Mouse (Mus musculus): ENCODE measurements around the gene Btbd7. TPM values are rescaled to one million over a fixed set of nuclear protein-coding genes. Genes with fewer than 3 reads are reported as not detected.

The Btbd7 gene
- polyA plus RNA-seq (2016; fragmentation: Nextera tagmentation; extraction: Ambion mirVana), result 27.5 and 27.9 TPM in 2 replicates

DNA sequence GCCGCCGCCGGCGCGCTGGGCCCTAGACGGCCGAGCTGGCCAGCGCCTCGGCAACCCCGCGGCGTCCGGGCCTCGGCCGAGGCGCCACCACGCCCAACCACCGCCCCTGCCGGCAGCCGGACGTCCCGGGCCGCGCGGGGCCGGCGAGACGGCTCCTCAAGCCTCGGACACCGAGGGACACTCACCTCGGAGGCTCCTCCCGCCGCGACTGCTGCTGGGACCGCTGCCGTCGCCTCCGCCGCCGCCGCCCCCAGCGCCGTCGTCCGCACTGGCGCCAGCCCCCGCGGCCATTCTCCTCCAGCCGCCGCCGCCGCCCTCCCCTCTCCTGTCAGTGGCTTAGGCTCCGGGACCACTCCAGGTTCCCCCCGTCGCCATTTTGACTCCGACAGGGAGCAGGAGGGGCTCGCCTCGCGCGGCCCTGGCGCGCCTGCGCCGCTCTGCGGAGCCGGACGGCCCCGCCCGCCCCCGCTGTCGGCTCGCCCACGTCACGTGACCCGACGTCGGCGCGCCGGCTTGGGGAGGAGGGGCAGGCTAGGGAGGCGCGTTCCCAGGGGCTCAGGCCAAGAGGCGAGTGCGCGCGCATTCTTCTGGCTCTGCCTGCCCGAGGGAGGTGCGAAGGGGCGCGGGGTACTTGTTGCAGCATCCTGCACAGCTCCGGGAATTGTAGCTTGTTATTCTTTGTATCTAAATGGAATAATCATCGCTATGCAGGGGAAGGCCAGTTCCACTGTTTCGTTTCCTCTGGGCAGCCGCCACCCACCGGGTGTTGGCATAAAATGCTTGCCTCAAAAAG lies at the start of gene Btbd7:
TSS of gene Btbd7 (minus strand) at position 441 of the 793 bp plus-strand sequence.
- peak; percentile 97 for ATAC-seq (ENCODE audit: low FRiP score)

DNA sequence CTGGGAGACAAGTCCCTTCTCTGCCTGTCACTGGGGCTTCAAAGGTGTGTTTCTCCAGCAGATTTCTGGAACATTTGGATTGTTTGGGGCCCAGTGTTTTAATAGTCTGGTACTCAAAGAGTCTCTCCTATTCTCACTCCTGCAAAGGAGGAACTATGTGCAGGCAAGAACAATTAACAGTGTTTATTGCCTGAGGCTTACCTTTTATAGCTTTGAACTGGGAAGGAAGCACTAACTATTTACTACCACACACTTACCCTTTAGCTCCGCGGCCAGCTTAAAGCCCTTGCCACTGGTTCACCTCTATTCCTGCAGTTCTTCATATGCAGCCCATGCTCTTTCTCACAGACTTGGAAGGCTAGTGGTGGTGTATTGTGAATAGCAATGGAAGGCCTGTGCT lies 37.8 kb upstream of the Btbd7 start:
- Histone ChIP-seq H3K27me3 (no peaks in the 10 kb centered on the region), H3K36me3 (no peaks in the 10 kb centered on the region), H3K9ac (no peak overlapping the region), H3K4me3 (no peak overlapping the region), H3K9me3 (replicated peaks) (no peaks in the 10 kb centered on the region), H3K4me2 (replicated peaks) (no peak overlapping the region), H3K4me1 (no peaks in the 10 kb centered on the region), H3K27ac (no peak overlapping the region)
- 95% methylated on average over 2 of the region's 2 CpGs for WGBS
- ATAC-seq (ENCODE audit: low FRiP score), result no peak

More for the DNA sequence above, at the start of gene Btbd7:
- H3K9me3 ChIP-seq (replicated peaks), result no peaks in the 10 kb centered on the region
- no peaks in the 10 kb centered on the region for H3K27me3 ChIP-seq
- peak within 1 kb of the TSS; percentile 97 for H3K27ac ChIP-seq
- peak within 1 kb of the TSS; percentile 97 for H3K9ac ChIP-seq
- H3K4me2 ChIP-seq (replicated peaks), result peak within 1 kb of the TSS; percentile 68
- H3K36me3 ChIP-seq, result no peaks in the 10 kb centered on the region
- H3K4me3 ChIP-seq, result peak within 1 kb of the TSS; percentile 92
- under 1% methylated on average over 70 of the region's 95 CpGs for WGBS
- peaks cover 12% of the 10 kb centered on the region for H3K4me1 ChIP-seq

DNA sequence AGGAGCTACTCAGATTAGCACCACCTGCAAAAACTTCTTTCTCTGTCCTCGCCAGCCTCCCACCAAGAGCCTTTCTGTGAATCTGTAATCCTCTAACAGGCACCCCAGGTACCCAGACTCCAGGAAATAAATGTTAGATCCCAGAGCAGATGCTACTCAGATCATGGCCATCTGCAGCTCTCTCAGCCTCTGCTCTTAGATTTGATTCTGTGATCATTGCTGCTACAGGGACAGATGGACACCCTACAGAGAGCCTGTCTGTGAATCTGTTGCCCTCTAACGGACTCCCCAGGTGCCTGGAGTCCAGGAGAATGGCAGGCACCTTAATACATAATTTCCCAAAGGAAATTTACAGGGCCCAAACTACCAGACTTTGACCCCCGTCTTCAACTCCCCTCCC lies 29.9 kb upstream of the Btbd7 start:
- Histone ChIP-seq H3K9ac (no peak overlapping the region), H3K4me1 (no peaks in the 10 kb centered on the region), H3K27me3 (no peaks in the 10 kb centered on the region), H3K9me3 (replicated peaks) (no peaks in the 10 kb centered on the region), H3K27ac (no peak overlapping the region), H3K4me2 (replicated peaks) (no peak overlapping the region), H3K4me3 (no peak overlapping the region), H3K36me3 (no peaks in the 10 kb centered on the region)
- no peak for ATAC-seq (ENCODE audit: low FRiP score)
- 40% methylated on average over 3 of the region's 3 CpGs for WGBS

DNA sequence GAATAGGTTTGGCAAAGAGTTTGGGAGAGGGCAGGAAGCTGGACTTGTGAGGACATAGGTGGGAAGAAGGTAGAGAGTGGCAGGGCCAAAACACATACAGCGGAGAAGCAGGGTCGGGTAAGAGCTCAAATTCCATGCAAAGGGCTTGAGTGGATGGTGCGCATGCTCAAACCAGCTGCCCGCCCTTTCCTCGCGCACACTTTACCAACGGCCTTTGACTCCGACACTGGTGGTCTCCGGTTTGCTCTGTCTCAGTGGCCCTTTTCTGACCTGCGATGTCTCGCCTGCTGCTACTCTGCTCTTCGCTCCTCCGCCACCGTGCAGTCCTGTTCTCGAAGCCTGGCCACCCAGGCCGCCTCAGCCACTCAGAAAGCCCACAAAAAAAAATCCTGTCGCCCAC lies 20.8 kb upstream of the Btbd7 start, which contains the start of gene Cox8c:
TSS of gene Cox8c (plus strand) at position 226 of the 400 bp plus-strand sequence.
- Histone ChIP-seq H3K9ac (no peak within 1 kb of the TSS), H3K4me2 (replicated peaks) (no peak within 1 kb of the TSS), H3K4me3 (no peak within 1 kb of the TSS), H3K9me3 (replicated peaks) (no peaks in the 10 kb centered on the region), H3K4me1 (no peaks in the 10 kb centered on the region), H3K27ac (no peak within 1 kb of the TSS), H3K27me3 (no peaks in the 10 kb centered on the region), H3K36me3 (no peaks in the 10 kb centered on the region)
- WGBS, result 93% methylated on average over 17 of the region's 17 CpGs
- ATAC-seq (ENCODE audit: low FRiP score), result no peak

DNA sequence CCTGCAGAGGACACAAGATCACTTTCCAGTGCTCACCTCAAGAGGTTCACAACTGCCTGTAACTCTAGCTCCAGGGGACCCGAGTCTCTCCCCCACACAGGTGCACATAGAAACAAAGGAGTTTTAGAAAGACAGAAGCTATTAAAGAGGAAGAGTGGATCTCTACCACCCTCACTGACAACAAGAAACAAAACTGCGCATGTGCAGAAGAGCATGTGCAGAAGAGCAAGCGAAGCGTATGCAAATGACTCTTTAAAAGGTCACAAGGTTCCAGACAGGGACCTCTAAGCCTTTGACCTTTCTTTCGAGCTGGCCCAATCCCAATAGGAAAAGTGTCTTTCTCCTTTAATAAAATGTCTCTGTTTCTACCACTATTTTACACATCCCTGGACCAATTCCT lies 10.3 kb upstream of the Btbd7 start:
- Histone ChIP-seq H3K27me3 (no peaks in the 10 kb centered on the region), H3K27ac (no peak overlapping the region), H3K36me3 (no peaks in the 10 kb centered on the region), H3K4me2 (replicated peaks) (no peak overlapping the region), H3K4me3 (no peak overlapping the region), H3K4me1 (peaks cover 5% of the 10 kb centered on the region; the same call in 1 of the 2 replicates), H3K9me3 (replicated peaks) (no peaks in the 10 kb centered on the region), H3K9ac (no peak overlapping the region)
- no peak for ATAC-seq (ENCODE audit: low FRiP score)
- 41% methylated on average over 5 of the region's 5 CpGs for WGBS

DNA sequence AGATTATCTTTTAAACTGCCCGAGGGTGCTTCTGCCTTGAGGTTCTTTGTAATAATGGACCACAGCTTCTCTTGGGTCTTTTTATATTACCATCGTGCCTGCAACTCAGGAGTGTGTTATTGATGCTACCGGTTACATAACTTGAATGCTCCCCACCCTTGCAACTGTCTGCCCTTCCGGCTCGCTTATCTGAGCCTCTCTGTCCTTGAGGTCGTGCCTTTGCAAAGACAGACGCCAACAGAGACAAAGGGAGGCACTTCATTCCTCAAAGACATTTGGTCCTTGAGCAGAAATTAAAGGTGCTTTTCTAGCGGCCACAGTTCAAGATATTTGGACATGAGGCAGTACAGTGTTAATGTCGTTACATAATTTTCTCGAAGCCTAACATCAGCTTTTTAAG lies 9.1 kb upstream of the Btbd7 start:
- H3K9ac ChIP-seq, result no peak overlapping the region
- H3K4me3 ChIP-seq, result no peak overlapping the region
- H3K4me1 ChIP-seq, result peaks cover 5% of the 10 kb centered on the region; the same call in 1 of the 2 replicates
- no peak overlapping the region for H3K4me2 ChIP-seq (replicated peaks)
- no peaks in the 10 kb centered on the region for H3K36me3 ChIP-seq
- no peak for ATAC-seq (ENCODE audit: low FRiP score)
- WGBS, result 59% methylated on average over 10 of the region's 10 CpGs
- H3K27ac ChIP-seq, result no peak overlapping the region
- no peaks in the 10 kb centered on the region for H3K9me3 ChIP-seq (replicated peaks)
- no peaks in the 10 kb centered on the region for H3K27me3 ChIP-seq

DNA sequence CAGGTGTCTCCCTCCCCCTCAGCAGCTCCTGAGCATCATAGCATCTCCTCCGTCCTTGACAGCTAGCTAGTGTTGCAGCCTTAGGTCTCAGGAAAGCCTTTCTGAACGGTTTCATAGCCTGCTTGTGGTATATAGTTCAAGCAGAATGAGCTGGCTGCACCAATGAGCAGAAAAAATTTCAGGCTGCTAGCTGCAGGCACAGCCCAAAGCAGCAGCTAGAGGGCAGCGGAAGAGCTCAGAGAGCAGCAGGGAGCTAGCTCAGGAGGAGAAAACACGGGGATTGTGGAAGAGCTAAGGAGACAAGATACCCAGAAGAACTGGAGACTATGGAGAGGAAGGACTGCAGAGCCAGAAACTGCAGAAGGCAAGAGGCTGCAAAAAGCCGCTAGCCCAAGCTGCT lies 7.5 kb upstream of the Btbd7 start:
- no peak overlapping the region for H3K9ac ChIP-seq
- ATAC-seq (ENCODE audit: low FRiP score), result 0 out of 2 replicates have a peak, but pooled peaks have one; percentile 16

DNA sequence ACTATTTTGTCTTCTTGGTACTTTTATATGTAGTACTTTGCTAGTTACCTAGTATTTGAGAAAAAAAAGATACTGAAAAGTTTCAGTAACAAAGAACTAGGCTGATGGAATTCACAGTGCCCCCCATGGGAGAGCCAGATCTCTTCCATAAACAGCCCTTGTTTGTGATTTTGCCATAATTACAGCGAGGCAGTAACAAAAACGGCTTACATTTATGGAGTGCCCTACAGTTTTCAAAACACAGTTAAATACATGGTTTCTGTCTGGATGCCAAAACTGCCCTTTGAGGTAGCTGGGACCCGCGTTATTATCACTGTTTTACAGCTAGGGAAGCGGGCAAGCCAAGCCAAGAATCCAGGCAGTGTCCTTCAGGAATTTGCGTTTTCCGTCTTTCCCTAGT lies 630 bp upstream of the Btbd7 start:
- no peaks in the 10 kb centered on the region for H3K27me3 ChIP-seq
- 40% methylated on average over 7 of the region's 7 CpGs for WGBS
- H3K9me3 ChIP-seq (replicated peaks), result no peaks in the 10 kb centered on the region
- peak overlapping the region; percentile 92 for H3K4me3 ChIP-seq
- peaks cover 12% of the 10 kb centered on the region for H3K4me1 ChIP-seq
- H3K36me3 ChIP-seq, result no peaks in the 10 kb centered on the region
- H3K4me2 ChIP-seq (replicated peaks), result peak overlapping the region; percentile 68
- ATAC-seq (ENCODE audit: low FRiP score), result no peak
- peak overlapping the region; percentile 97 for H3K27ac ChIP-seq
- peak overlapping the region; percentile 24; the same call in 1 of the 2 replicates for H3K9ac ChIP-seq

More for the DNA sequence above, 7.5 kb upstream of the Btbd7 start:
- WGBS, result 18% methylated on average over 5 of the region's 5 CpGs
- peaks cover 5% of the 10 kb centered on the region; the same call in 1 of the 2 replicates for H3K4me1 ChIP-seq
- H3K9me3 ChIP-seq (replicated peaks), result no peaks in the 10 kb centered on the region
- no peak overlapping the region for H3K4me2 ChIP-seq (replicated peaks)
- no peak overlapping the region for H3K4me3 ChIP-seq
- no peaks in the 10 kb centered on the region for H3K36me3 ChIP-seq
- H3K27me3 ChIP-seq, result no peaks in the 10 kb centered on the region
- H3K27ac ChIP-seq, result no peak overlapping the region

DNA sequence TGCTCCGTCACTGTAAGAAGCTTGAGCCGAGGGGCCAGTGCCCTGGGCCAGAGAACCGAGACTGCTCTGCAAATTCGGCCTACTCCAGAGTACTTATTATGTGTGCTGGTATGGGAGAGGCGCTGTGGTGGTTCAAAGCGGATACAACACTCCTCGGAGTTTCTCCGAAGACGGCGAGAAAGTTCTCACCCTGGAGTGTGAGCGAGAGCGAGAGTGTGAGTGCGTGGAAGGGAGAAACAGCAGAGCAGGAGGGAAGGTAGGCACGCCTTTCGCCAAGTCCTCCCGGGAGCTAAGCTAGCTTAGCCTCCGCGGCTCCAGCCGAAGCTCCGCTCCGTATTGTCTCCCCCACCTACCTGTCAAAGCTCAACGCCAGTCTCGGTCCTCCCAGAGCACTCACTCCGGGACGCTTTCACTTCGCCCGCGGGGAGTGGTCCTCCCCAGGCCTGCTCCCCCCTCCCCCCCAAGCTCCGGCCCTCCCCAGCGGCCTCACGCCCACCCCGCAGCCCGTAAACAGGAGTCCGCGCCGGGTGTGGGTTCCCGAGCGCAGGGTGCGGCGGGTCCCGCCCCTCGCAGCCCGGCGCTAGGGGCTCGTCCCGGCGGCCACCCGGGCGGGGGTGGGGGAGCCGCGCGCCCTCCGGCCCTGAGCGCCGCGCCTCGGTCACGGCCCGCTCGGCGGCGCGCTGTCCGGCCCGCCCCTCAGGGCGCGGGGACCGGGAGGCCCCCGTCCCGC lies 805 bp downstream of the Btbd7 start:
- H3K36me3 ChIP-seq, result no peaks in the 10 kb centered on the region
- H3K27ac ChIP-seq, result peak overlapping the region; percentile 97
- peak; percentile 87 for ATAC-seq (ENCODE audit: low FRiP score)
- H3K4me3 ChIP-seq, result peak overlapping the region; percentile 92
- peaks cover 12% of the 10 kb centered on the region for H3K4me1 ChIP-seq
- peak overlapping the region; percentile 68 for H3K4me2 ChIP-seq (replicated peaks)
- H3K9ac ChIP-seq, result peak overlapping the region; percentile 97
- H3K9me3 ChIP-seq (replicated peaks), result no peaks in the 10 kb centered on the region
- no peaks in the 10 kb centered on the region for H3K27me3 ChIP-seq
- WGBS, result under 1% methylated on average over 69 of the region's 70 CpGs

DNA sequence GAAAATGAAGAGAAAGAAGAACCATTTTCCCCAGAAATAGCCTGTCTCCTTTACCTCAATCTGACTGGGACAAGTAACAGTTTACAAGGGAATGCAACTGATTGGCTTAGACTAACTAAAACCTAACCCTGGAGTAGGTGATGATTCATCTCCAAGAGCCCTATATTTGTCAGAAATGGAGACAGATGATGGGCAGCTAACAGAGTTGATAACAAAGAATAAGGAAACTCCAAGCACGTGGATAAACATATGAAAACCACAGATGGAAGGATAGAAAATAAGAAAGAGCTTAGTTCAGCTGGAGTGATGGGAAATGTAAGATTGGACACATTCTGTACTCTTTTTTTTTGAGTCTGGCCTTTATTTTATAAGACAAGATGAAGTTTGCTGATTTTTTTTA lies 7.7 kb downstream of the Btbd7 start:
- 92% methylated on average over 1 of the region's 1 CpGs for WGBS
- Histone ChIP-seq H3K4me2 (replicated peaks) (no peak overlapping the region), H3K27ac (no peak overlapping the region), H3K9ac (no peak overlapping the region), H3K4me3 (no peak overlapping the region), H3K4me1 (no peaks in the 10 kb centered on the region), H3K9me3 (replicated peaks) (no peaks in the 10 kb centered on the region), H3K27me3 (no peaks in the 10 kb centered on the region), H3K36me3 (no peaks in the 10 kb centered on the region; the same call in 1 of the 2 replicates)
- ATAC-seq (ENCODE audit: low FRiP score), result no peak

DNA sequence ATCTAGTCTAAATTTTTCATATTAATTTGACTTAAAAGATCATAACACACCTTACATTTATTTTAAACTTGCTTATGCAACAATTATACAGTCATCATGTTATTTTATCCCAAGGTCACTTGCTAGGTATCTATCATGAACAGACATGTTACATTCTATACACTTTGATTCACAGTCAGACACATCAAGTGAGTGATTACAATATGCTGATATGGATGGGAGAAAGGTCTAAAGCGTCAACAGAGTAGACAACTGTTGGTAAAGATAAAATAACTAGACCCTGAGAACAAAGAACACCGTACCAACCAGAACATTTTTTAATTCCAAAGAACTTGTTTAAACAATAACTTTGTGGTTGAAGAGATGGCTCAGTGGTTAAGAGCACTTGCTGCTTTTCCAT lies 8.5 kb downstream of the Btbd7 start:
- no peaks in the 10 kb centered on the region; the same call in 1 of the 2 replicates for H3K36me3 ChIP-seq
- ATAC-seq (ENCODE audit: low FRiP score), result no peak
- H3K4me3 ChIP-seq, result no peak overlapping the region
- H3K9me3 ChIP-seq (replicated peaks), result no peaks in the 10 kb centered on the region
- H3K4me2 ChIP-seq (replicated peaks), result no peak overlapping the region
- no peaks in the 10 kb centered on the region for H3K27me3 ChIP-seq
- WGBS, result 96% methylated on average over 2 of the region's 2 CpGs
- H3K4me1 ChIP-seq, result no peaks in the 10 kb centered on the region
- no peak overlapping the region for H3K9ac ChIP-seq
- H3K27ac ChIP-seq, result no peak overlapping the region

DNA sequence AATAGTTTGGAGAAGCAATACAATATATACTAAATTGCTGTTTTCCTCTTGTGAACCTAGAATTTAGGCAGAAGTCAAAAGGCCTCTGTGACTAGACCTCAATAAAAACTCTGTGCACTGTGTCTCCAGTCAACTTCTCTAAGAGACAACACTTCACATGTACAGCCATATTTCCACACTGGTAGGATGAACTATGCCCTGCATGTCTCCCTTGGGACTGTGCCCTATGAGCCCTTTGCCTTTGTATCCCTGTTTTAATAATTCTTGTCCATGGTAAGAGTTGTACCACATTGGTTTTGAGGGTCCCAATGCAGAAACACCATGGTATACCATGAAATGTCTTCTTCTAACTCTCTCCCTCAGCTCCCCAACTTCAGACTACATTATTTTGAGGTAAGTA lies 17.5 kb downstream of the Btbd7 start:
- Histone ChIP-seq H3K4me3 (no peak overlapping the region), H3K27ac (no peak overlapping the region), H3K36me3 (no peaks in the 10 kb centered on the region), H3K4me1 (0 out of 2 replicates have a peak, but pooled peaks cover 5% of the 10 kb centered on the region), H3K9ac (no peak overlapping the region), H3K27me3 (no peaks in the 10 kb centered on the region), H3K9me3 (replicated peaks) (no peaks in the 10 kb centered on the region), H3K4me2 (replicated peaks) (no peak overlapping the region)
- ATAC-seq (ENCODE audit: low FRiP score), result no peak
